Comparison of ENCODE assay signal across 9 mouse cellular contexts in the genomic region with DNA sequence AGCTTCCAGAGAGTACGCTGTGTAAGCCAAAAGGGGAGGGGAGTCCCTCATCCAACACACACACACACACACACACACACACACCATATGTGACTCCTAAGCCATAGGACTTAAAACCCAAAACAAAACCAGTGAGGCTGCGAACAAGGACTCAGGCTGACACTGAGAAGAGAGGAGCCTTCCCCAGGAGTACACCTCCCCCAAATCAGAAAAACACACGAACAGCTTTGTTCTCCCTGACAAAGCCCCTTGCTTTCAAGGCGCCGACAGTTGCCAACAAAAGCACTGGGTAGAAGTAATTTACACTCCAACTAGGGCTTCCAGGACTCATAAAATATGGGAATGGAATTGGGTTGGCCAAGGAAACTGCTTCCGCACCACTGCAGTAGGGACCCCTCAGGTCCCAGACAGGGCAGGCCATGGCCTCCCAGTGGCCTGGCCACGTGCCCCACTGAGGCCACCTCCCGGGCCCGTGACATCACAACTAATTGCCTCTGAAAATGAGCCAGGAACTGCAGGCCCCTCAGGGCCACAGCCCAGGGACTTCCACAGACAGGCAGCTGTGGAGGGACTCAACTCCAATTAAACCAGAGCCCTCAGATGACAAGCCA. TPM values are rescaled to one million over a fixed set of nuclear protein-coding genes. Genes with fewer than 3 reads are reported as not detected.
A peak's percentile ranks its signal among the peaks of the same experiment; 100 is the strongest.
DNase-seq lines count a peak whose midpoint lies in the region; ATAC-seq lines count a peak whose summit lies in the region.
"Had no signal": no experiment of that assay in that cellular context is flagged by ENCODE, and none has a peak within 500 bp of the region (broad histone marks: within the 10 kb centered on the region; RNA-seq: fewer than 3 reads in every experiment).

No protein-coding gene starts in this region.

- H3K9me3 ChIP-seq in lung, embryonic 15.5 days = no peaks in the 10 kb centered on the region
- H3K9me3 ChIP-seq in forebrain, embryonic 13.5 days (replicated peaks) = no peaks in the 10 kb centered on the region
- no peaks in the 10 kb centered on the region for H3K9me3 ChIP-seq in hindbrain, embryonic 15.5 days
- no peaks in the 10 kb centered on the region for H3K9me3 ChIP-seq in limb, embryonic 13.5 days
- H3K9me3 ChIP-seq: G1E had no signal

- peak; percentile 36 for ATAC-seq in lung, embryonic 15.5 days (ENCODE audit: borderline replicate concordance, extremely low read depth, low FRiP score, low TSS enrichment)
- ATAC-seq in forebrain, embryonic 13.5 days = peak; percentile 72
- peak; percentile 28; the same call in 1 of the 2 replicates for ATAC-seq in hindbrain, embryonic 15.5 days (ENCODE audit: low FRiP score, low read depth)
- ATAC-seq in limb, embryonic 13.5 days (ENCODE audit: low FRiP score, low read depth) = peak; percentile 61
- ATAC-seq in activated CD4-positive, CD25-positive, alpha-beta regulatory T cell, adult 4 months = no peak
- no peak for ATAC-seq in erythroblast, adult 5-6 weeks (replicated peaks; ENCODE audit: low FRiP score, poor library complexity, severe bottlenecking)

- H3K4me1 ChIP-seq in lung, embryonic 15.5 days = peaks cover 53% of the 10 kb centered on the region
- H3K4me1 ChIP-seq in forebrain, embryonic 13.5 days = peaks cover 83% of the 10 kb centered on the region
- H3K4me1 ChIP-seq in hindbrain, embryonic 15.5 days (replicated peaks) = peaks cover 66% of the 10 kb centered on the region
- H3K4me1 ChIP-seq in limb, embryonic 13.5 days = peaks cover 76% of the 10 kb centered on the region

- peak overlapping the region; percentile 52 for H3K27ac ChIP-seq in lung, embryonic 15.5 days
- peak overlapping the region; percentile 94 for H3K27ac ChIP-seq in forebrain, embryonic 13.5 days
- peak overlapping the region; percentile 74 for H3K27ac ChIP-seq in hindbrain, embryonic 15.5 days (replicated peaks)
- peak overlapping the region; percentile 82 for H3K27ac ChIP-seq in limb, embryonic 13.5 days

- H3K4me2 ChIP-seq in lung, embryonic 15.5 days = peak overlapping the region; percentile 37
- peak overlapping the region; percentile 90 for H3K4me2 ChIP-seq in forebrain, embryonic 13.5 days
- H3K4me2 ChIP-seq in hindbrain, embryonic 15.5 days = peak overlapping the region; percentile 45
- peak overlapping the region; percentile 94 for H3K4me2 ChIP-seq in limb, embryonic 13.5 days (replicated peaks)

- H3K36me3 ChIP-seq in lung, embryonic 15.5 days = no peaks in the 10 kb centered on the region
- H3K36me3 ChIP-seq in forebrain, embryonic 13.5 days (ENCODE audit: poor library complexity, severe bottlenecking) = no peaks in the 10 kb centered on the region
- no peaks in the 10 kb centered on the region for H3K36me3 ChIP-seq in hindbrain, embryonic 15.5 days
- H3K36me3 ChIP-seq in limb, embryonic 13.5 days = no peaks in the 10 kb centered on the region
- H3K36me3 ChIP-seq: G1E had no signal

- H3K4me3 ChIP-seq in lung, embryonic 15.5 days = no peak overlapping the region
- H3K4me3 ChIP-seq in forebrain, embryonic 13.5 days = no peak overlapping the region; the same call in 1 of the 2 replicates
- peak overlapping the region; percentile 9 for H3K4me3 ChIP-seq in hindbrain, embryonic 15.5 days
- H3K4me3 ChIP-seq in limb, embryonic 13.5 days = peak overlapping the region; percentile 16

- peaks cover 27% of the 10 kb centered on the region for H3K27me3 ChIP-seq in lung, embryonic 15.5 days
- H3K27me3 ChIP-seq in forebrain, embryonic 13.5 days = peaks cover 22% of the 10 kb centered on the region
- no peaks in the 10 kb centered on the region; the same call in 1 of the 2 replicates for H3K27me3 ChIP-seq in hindbrain, embryonic 15.5 days
- H3K27me3 ChIP-seq in limb, embryonic 13.5 days = peaks cover 17% of the 10 kb centered on the region

- DNase-seq in lung, postnatal 25 days (ENCODE audit: low spot score) = no peak
- no peak for DNase-seq in frontal cortex, postnatal 25 days (ENCODE audit: low spot score in 2 of 2)

- no peak overlapping the region for H3K9ac ChIP-seq in lung, embryonic 15.5 days
- H3K9ac ChIP-seq in forebrain, embryonic 13.5 days = peak overlapping the region; percentile 43
- H3K9ac ChIP-seq in hindbrain, embryonic 15.5 days = no peak overlapping the region
- H3K9ac ChIP-seq in limb, embryonic 13.5 days = no peak overlapping the region

- 23% methylated on average over 9 of the region's 9 CpGs for WGBS in lung, embryonic 15.5 days
- 5% methylated on average over 9 of the region's 9 CpGs for WGBS in forebrain, embryonic 13.5 days
- WGBS in hindbrain, embryonic 15.5 days = 3% methylated on average over 9 of the region's 9 CpGs
- 3% methylated on average over 9 of the region's 9 CpGs for WGBS in limb, embryonic 13.5 days

RNA-seq across cellular contexts. Expression of a gene that starts 4.2 kb away (rescaled TPM):
- polyA plus RNA-seq in lung, embryonic 15.5 days (2015; fragmentation: Nextera tagmentation; extraction: Ambion mirVana) = 7.2 TPM in 2 replicates
- 15.3 and 18.6 TPM in 2 replicates for polyA plus RNA-seq in forebrain, embryonic 13.5 days (2015; fragmentation: Nextera tagmentation; extraction: Ambion mirVana)
- 10.4 and 11.4 TPM in 2 replicates for polyA plus RNA-seq in hindbrain, embryonic 15.5 days (2015; fragmentation: Nextera tagmentation; extraction: Ambion mirVana)
- 13.9 and 14.3 TPM in 2 replicates for polyA plus RNA-seq in limb, embryonic 13.5 days (2015; fragmentation: Nextera tagmentation; extraction: Ambion mirVana)
- 10 to 100 TPM; 12.2 to 16.0 TPM for polyA plus RNA-seq in activated CD4-positive, CD25-positive, alpha-beta regulatory T cell, adult 4 months (2017; shearing (Covaris generic))
- 20.5 and 22.1 TPM in 2 replicates for total RNA-seq in erythroblast, adult 5-6 weeks (2015; ENCODE audit: low replicate concordance)
- total RNA-seq in erythroblast, adult 5-6 weeks (2017; ENCODE audit: low replicate concordance) = 37.1 and 43.8 TPM in 2 replicates

RNA-seq across cellular contexts. Expression of a gene that starts 49.6 kb away (rescaled TPM):
- polyA plus RNA-seq in lung, embryonic 15.5 days (2015; fragmentation: Nextera tagmentation; extraction: Ambion mirVana) = 3.5 and 3.8 TPM in 2 replicates
- polyA plus RNA-seq in forebrain, embryonic 13.5 days (2015; fragmentation: Nextera tagmentation; extraction: Ambion mirVana) = 1.2 and 1.5 TPM in 2 replicates
- polyA plus RNA-seq in hindbrain, embryonic 15.5 days (2015; fragmentation: Nextera tagmentation; extraction: Ambion mirVana) = 2.1 and 2.7 TPM in 2 replicates
- 3.4 TPM in 2 replicates for polyA plus RNA-seq in limb, embryonic 13.5 days (2015; fragmentation: Nextera tagmentation; extraction: Ambion mirVana)
- polyA plus RNA-seq in activated CD4-positive, CD25-positive, alpha-beta regulatory T cell, adult 4 months (2017; shearing (Covaris generic)) = under 1 TPM; 0.04 to 0.97 TPM
- 26.3 and 27.6 TPM in 2 replicates for total RNA-seq in erythroblast, adult 5-6 weeks (2015; ENCODE audit: low replicate concordance)
- 18.4 and 30.1 TPM in 2 replicates for total RNA-seq in erythroblast, adult 5-6 weeks (2017; ENCODE audit: low replicate concordance)

Comparison
In these comparisons a context has a peak if more than half of its experiments do, and no peak if none do; other contexts are left out.
1. ATAC-seq: peak in lung, embryonic 15.5 days (single experiment), forebrain, embryonic 13.5 days (single experiment), hindbrain, embryonic 15.5 days (single experiment) and limb, embryonic 13.5 days (single experiment); none in activated CD4-positive, CD25-positive, alpha-beta regulatory T cell, adult 4 months (single experiment) and erythroblast, adult 5-6 weeks (single experiment).
2. H3K4me2 ChIP-seq: peak in every context shown above with its lines; median percentile 94 in limb, embryonic 13.5 days; 90 in forebrain, embryonic 13.5 days; 45 in hindbrain, embryonic 15.5 days; 37 in lung, embryonic 15.5 days.
3. H3K4me3 ChIP-seq: peak in hindbrain, embryonic 15.5 days (single experiment) and limb, embryonic 13.5 days (single experiment); none in lung, embryonic 15.5 days (single experiment) and forebrain, embryonic 13.5 days (single experiment).
4. Peak in every context shown above with its lines, with median percentiles within 50 percentile points of each other: H3K27ac ChIP-seq.